Mouse (Mus musculus): ENCODE results near the gene Sugt1. TPM values are rescaled to one million over a fixed set of nuclear protein-coding genes. Genes with fewer than 3 reads are reported as not detected.

Sugt1 gene
- polyA plus RNA-seq, 1 experiment from 2014 or later, result 91.2 TPM

GRCm38 (mm10) chr14:79660467-79660866, 73.0 kb downstream of the Sugt1 start:
- Histone ChIP-seq H3K9ac (ENCODE audit: low read depth, low read length) (no peak overlapping the region), H3K4me3 (ENCODE audit: low read length) (no peak overlapping the region), H3K36me3 (ENCODE audit: control insufficient read depth, insufficient read depth, low read length) (no peaks in the 10 kb centered on the region), H3K9me3 (ENCODE audit: control insufficient read depth, low read length) (no peaks in the 10 kb centered on the region), H3K27me3 (replicated peaks; ENCODE audit: control insufficient read depth, insufficient read depth, low read length) (no peaks in the 10 kb centered on the region), H3K4me1 (ENCODE audit: control insufficient read depth, insufficient read depth, low read depth, low read length) (peaks cover 9% of the 10 kb centered on the region), H3K27ac (ENCODE audit: low read depth, low read length) (no peak overlapping the region), H3K4me2 (ENCODE audit: low read length) (no peak overlapping the region)
- WGBS, result 34% methylated on average over 5 of the region's 5 CpGs
- no peak for ATAC-seq

- Histone ChIP-seq H3K4me1 (ENCODE audit: control insufficient read depth, insufficient read depth, low read depth, low read length) (peaks cover 9% of the 10 kb centered on the region), H3K36me3 (ENCODE audit: control insufficient read depth, insufficient read depth, low read length) (no peaks in the 10 kb centered on the region), H3K4me2 (ENCODE audit: low read length) (peak overlapping the region; percentile 49), H3K27me3 (replicated peaks; ENCODE audit: control insufficient read depth, insufficient read depth, low read length) (no peaks in the 10 kb centered on the region), H3K27ac (ENCODE audit: low read depth, low read length) (no peak overlapping the region), H3K9ac (ENCODE audit: low read depth, low read length) (peak overlapping the region; percentile 41), H3K4me3 (ENCODE audit: low read length) (peak overlapping the region; percentile 22), H3K9me3 (ENCODE audit: control insufficient read depth, low read length) (no peaks in the 10 kb centered on the region)
- 15% methylated on average over 32 of the region's 33 CpGs for whole genome bisulfite sequencing
- peak; percentile 67 for ATAC-seq
Measured at GRCm38 (mm10) chr14:79661005-79661917, 73.8 kb downstream of the Sugt1 start.

DNA sequence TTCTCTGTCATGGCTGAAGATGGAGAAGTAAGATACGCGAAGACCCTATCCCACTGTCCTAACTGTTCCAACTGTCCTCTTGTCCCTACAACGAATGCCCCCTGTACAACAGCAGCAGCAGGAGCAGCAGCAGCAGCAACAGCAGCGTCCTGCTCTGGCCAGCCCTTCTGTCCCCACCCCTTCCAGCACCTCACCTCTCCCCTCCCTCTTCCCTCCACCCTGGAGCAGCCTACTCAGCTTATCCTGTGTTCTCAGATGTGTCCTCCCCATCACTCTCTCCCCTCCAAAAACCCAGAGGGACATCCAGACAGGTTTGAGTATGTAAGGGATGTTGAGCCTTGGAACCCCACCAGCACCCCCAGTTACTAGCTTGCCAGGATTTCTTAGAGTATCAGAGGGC, 74.5 kb downstream of the Sugt1 start, which contains the start of gene Cnmd:
Cnmd (minus strand) TSS at position 170 of the 400 bp plus-strand sequence.
- WGBS, result 55% methylated on average over 4 of the region's 4 CpGs
- Histone ChIP-seq H3K4me3 (ENCODE audit: low read length) (peak within 1 kb of the TSS; percentile 22), H3K9me3 (ENCODE audit: control insufficient read depth, low read length) (no peaks in the 10 kb centered on the region), H3K4me2 (ENCODE audit: low read length) (peak within 1 kb of the TSS; percentile 49), H3K27me3 (replicated peaks; ENCODE audit: control insufficient read depth, insufficient read depth, low read length) (no peaks in the 10 kb centered on the region), H3K36me3 (ENCODE audit: control insufficient read depth, insufficient read depth, low read length) (no peaks in the 10 kb centered on the region), H3K4me1 (ENCODE audit: control insufficient read depth, insufficient read depth, low read depth, low read length) (peaks cover 9% of the 10 kb centered on the region), H3K27ac (ENCODE audit: low read depth, low read length) (no peak within 1 kb of the TSS), H3K9ac (ENCODE audit: low read depth, low read length) (peak within 1 kb of the TSS; percentile 41)
- no peak for ATAC-seq

- no peak for ATAC-seq
- WGBS, result 85% methylated on average over 3 of the region's 3 CpGs
- Histone ChIP-seq H3K27me3 (replicated peaks; ENCODE audit: control insufficient read depth, insufficient read depth, low read length) (no peaks in the 10 kb centered on the region), H3K4me2 (ENCODE audit: low read length) (no peak overlapping the region), H3K9me3 (ENCODE audit: control insufficient read depth, low read length) (no peaks in the 10 kb centered on the region), H3K36me3 (ENCODE audit: control insufficient read depth, insufficient read depth, low read length) (no peaks in the 10 kb centered on the region), H3K9ac (ENCODE audit: low read depth, low read length) (no peak overlapping the region), H3K4me1 (ENCODE audit: control insufficient read depth, insufficient read depth, low read depth, low read length) (peaks cover 6% of the 10 kb centered on the region), H3K4me3 (ENCODE audit: low read length) (no peak overlapping the region), H3K27ac (ENCODE audit: low read depth, low read length) (no peak overlapping the region)
Measured at GRCm38 (mm10) chr14:79671008-79671407, 83.5 kb downstream of the Sugt1 start.

GRCm38 (mm10) chr14:79672567-79672966, 85.1 kb downstream of the Sugt1 start:
- ATAC-seq, result no peak
- H3K27me3 ChIP-seq (replicated peaks; ENCODE audit: control insufficient read depth, insufficient read depth, low read length), result no peaks in the 10 kb centered on the region
- WGBS, result 48% methylated on average over 5 of the region's 5 CpGs
- no peaks in the 10 kb centered on the region for H3K36me3 ChIP-seq (ENCODE audit: control insufficient read depth, insufficient read depth, low read length)
- H3K9me3 ChIP-seq (ENCODE audit: control insufficient read depth, low read length), result no peaks in the 10 kb centered on the region
- no peak overlapping the region for H3K9ac ChIP-seq (ENCODE audit: low read depth, low read length)
- H3K27ac ChIP-seq (ENCODE audit: low read depth, low read length), result no peak overlapping the region
- H3K4me3 ChIP-seq (ENCODE audit: low read length), result no peak overlapping the region
- peaks cover 12% of the 10 kb centered on the region for H3K4me1 ChIP-seq (ENCODE audit: control insufficient read depth, insufficient read depth, low read depth, low read length)
- H3K4me2 ChIP-seq (ENCODE audit: low read length), result no peak overlapping the region

GRCm38 (mm10) chr14:79673083-79674013, 85.9 kb downstream of the Sugt1 start:
- H3K9ac ChIP-seq (ENCODE audit: low read depth, low read length), result no peak overlapping the region
- no peaks in the 10 kb centered on the region for H3K27me3 ChIP-seq (replicated peaks; ENCODE audit: control insufficient read depth, insufficient read depth, low read length)
- H3K4me3 ChIP-seq (ENCODE audit: low read length), result no peak overlapping the region
- no peak overlapping the region for H3K27ac ChIP-seq (ENCODE audit: low read depth, low read length)
- no peak overlapping the region for H3K4me2 ChIP-seq (ENCODE audit: low read length)
- no peaks in the 10 kb centered on the region for H3K9me3 ChIP-seq (ENCODE audit: control insufficient read depth, low read length)
- ATAC-seq, result peak; percentile 32
- H3K36me3 ChIP-seq (ENCODE audit: control insufficient read depth, insufficient read depth, low read length), result no peaks in the 10 kb centered on the region
- peaks cover 12% of the 10 kb centered on the region for H3K4me1 ChIP-seq (ENCODE audit: control insufficient read depth, insufficient read depth, low read depth, low read length)
- 43% methylated on average over 17 of the region's 17 CpGs for WGBS

DNA sequence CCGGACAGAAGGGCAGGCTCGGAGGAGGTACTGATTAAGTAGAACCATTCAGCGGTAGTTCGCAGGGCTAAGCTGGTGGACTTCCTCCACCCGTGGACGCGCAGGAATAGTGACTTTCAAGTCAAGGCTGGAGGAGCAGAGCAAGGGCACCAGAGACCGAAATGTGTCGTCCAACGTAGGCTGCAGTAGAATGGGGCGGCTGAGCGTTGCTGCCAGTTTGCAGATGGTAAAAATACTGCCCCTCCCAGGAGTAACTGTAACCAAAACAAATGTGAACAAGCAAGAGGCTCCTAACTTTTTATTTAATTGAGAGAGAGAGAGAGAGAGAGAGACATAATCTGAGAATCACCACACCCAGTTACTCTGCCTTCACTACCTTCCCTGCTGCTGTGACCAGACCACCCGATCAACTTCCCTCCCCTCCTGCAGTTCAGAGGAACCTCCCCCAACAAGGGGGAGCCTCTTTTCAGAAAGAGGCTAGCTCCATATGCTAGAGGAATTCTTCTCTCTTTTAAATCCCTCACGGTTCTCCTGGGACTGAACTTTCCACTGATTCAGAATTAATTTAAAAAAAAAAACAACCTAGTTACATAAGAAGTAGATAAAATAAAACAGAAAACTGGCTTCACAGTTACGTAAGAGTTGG, 89.7 kb downstream of the Sugt1 start:
- WGBS, result 47% methylated on average over 15 of the region's 15 CpGs
- no peaks in the 10 kb centered on the region for H3K27me3 ChIP-seq (replicated peaks; ENCODE audit: control insufficient read depth, insufficient read depth, low read length)
- H3K4me1 ChIP-seq (ENCODE audit: control insufficient read depth, insufficient read depth, low read depth, low read length), result peaks cover 12% of the 10 kb centered on the region
- H3K9ac ChIP-seq (ENCODE audit: low read depth, low read length), result no peak overlapping the region; the same call in 1 of the 2 replicates
- no peak for ATAC-seq
- H3K36me3 ChIP-seq (ENCODE audit: control insufficient read depth, insufficient read depth, low read length), result no peaks in the 10 kb centered on the region
- H3K4me3 ChIP-seq (ENCODE audit: low read length), result no peak overlapping the region
- no peaks in the 10 kb centered on the region for H3K9me3 ChIP-seq (ENCODE audit: control insufficient read depth, low read length)
- no peak overlapping the region for H3K27ac ChIP-seq (ENCODE audit: low read depth, low read length)
- H3K4me2 ChIP-seq (ENCODE audit: low read length), result no peak overlapping the region

DNA sequence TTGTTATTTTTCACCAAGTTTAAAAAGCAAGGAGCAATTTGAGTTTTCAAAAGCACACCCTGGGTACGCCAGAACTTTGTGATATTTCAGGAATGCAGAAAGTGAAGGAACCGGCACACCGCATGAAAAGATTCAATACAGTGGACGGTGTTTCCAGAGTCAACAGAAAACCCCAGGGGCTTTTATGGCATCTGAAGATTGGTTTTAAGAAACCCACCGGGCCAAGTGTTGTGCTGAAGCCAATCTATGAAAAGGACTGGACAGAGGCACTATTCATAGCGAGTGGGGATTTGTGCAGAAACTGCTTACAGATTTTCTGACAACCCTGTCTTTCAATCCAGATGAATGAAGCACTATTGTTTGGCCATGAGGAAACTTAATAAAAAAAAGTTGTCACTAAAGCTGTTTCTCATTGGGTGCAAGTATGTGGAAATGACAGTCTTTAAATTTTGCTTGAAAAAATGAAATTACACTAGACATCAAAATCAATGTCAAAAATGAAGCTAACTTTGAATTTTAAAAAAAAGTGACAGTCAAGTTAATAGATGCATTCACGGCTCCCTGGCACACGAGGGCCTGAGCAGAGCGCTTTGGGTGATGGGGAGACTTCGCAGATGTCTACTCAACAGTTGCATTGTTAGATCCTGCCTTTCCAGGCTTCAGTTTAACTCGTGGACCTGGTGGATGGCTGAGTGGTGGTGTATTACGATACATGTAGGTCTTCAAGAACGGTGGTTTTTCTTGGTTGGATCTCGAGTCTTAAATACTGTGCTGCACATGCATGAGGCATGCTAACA, 90.6 kb downstream of the Sugt1 start:
- Histone ChIP-seq H3K36me3 (ENCODE audit: control insufficient read depth, insufficient read depth, low read length) (no peaks in the 10 kb centered on the region), H3K4me3 (ENCODE audit: low read length) (no peak overlapping the region), H3K27me3 (replicated peaks; ENCODE audit: control insufficient read depth, insufficient read depth, low read length) (no peaks in the 10 kb centered on the region), H3K4me2 (ENCODE audit: low read length) (no peak overlapping the region), H3K27ac (ENCODE audit: low read depth, low read length) (no peak overlapping the region; the same call in 1 of the 2 replicates), H3K9me3 (ENCODE audit: control insufficient read depth, low read length) (no peaks in the 10 kb centered on the region), H3K4me1 (ENCODE audit: control insufficient read depth, insufficient read depth, low read depth, low read length) (peaks cover 10% of the 10 kb centered on the region), H3K9ac (ENCODE audit: low read depth, low read length) (no peak overlapping the region)
- 47% methylated on average over 14 of the region's 14 CpGs for WGBS
- no peak for ATAC-seq

All from hindbrain, embryonic 16.5 days (tissue).